Mouse (Mus musculus) left cerebral cortex, postnatal 36 days (tissue): ENCODE measurements around the gene Adcy7. TPM values are rescaled to one million over a fixed set of nuclear protein-coding genes. Genes with fewer than 3 reads are reported as not detected.

Experiments used
- DNase-seq, 2 experiments: peaks; one replicate each; pipeline ENCODE4 v3.0.0; 2021 to 2022; ENCODE audit warnings: low spot score in 2 of 2, mixed read lengths in 1 of 2
- intact Hi-C: fragments of 180-260 bp; cut with DNase I; formaldehyde crosslinking; loops from one replicate; pipeline ENCODE4 v1.15.1; 2025
- total RNA-seq, 2 experiments: library from RNA; stranded (reverse); gene quantifications; 2 replicates each; pipeline ENCODE4 v1.2.3; 2021

Gene Adcy7
- total RNA-seq, 2 experiments from 2014 or later: 4.7 TPM

DNA sequence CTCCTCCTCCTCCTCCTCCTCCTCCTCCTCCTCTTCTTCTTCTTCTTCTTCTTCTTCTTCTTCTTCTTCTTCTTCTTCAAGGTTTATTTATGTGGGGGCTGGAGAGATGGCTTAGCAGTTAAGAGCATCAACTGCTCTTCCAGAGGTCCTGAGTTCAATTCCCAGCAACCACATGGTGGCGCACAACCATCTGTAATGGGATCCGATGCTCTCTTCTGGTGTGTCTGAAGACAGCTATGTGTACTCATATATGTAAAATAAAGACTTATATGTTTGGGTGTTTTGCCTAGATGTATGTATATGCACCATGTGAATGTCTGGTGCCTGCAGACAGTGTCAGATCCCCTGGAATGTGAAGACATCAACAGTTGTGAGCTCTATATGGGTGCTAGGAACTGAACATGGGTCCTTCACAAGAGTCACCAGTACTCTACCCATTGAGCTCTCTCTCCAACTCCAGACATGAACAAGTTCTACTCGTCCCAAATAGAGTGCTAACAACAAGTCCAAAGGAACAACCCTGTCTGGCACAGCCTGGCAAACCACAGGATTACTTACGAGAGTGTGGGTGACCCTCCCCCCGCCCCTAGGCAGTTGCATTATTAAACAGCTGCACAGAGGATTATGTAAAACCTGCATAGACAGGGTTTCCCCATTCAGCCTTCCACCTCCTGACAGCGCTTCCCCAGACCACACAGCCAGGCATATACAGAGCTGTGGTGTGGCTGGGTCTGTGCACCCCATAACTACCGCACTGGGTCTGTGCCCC lies 2.9 kb upstream of the Adcy7 start:
- intact Hi-C loops: loop anchor here (5.0 kb wide), 1 partner anchor 353 kb away; no protein-coding TSS in a partner anchor
- no peak for DNase-seq

DNA sequence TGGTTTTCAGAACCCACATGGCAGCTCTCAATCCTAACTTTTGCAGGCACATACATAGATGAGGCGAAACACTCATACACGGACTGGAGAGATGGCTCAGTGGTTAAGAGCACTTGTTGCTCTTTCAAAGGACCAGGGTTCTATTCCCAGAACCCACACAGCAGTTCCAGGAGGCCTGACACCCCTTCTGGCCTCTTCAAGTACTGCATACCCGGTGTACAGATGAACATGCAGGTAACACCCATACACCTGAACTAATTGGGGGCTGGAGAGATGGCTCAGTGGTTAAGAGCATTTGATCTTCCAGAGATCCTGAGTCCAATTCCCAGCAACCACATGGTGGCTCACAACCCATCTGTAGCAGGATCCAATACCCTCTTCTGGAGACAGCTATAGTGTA lies 2.1 kb upstream of the Adcy7 start:
- DNase-seq: no peak
- intact Hi-C loops: no loop called here

- intact Hi-C loops: no loop called here
- DNase-seq: no peak
Measured at GRCm38 (mm10) chr8:88273051-88273430, 838 bp downstream of the Adcy7 start.

DNA sequence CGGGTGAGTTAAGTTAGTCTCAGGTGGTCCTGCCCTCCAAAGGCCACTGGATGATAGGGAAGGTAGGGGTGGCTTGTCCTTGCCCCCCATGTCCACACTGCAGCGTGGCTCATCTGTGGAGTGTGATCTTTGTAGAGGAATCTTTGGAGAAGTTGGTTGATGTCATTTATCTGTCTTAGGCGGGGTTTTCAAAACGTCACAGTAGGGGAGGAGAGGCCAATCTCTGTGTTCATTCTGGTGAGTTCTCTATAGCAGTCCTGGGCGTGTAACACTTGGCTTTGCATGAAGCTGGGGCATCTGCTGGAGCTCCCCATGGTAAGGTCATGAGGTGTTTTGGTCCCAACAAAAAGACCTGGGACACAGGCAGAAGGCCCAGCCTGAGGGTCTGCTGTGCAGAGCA lies 1.9 kb downstream of the Adcy7 start:
- DNase-seq: no peak
- intact Hi-C loops: no loop called here

GRCm38 (mm10) chr8:88279220-88279619 lies 7.0 kb downstream of the Adcy7 start:
- intact Hi-C loops: no loop called here
- DNase-seq: no peak

GRCm38 (mm10) chr8:88279670-88280069 lies 7.5 kb downstream of the Adcy7 start:
- intact Hi-C loops: no loop called here
- no peak for DNase-seq

- intact Hi-C loops: no loop called here
- DNase-seq: no peak
Measured at GRCm38 (mm10) chr8:88280904-88281303, 8.7 kb downstream of the Adcy7 start.

GRCm38 (mm10) chr8:88282684-88283083 lies 10.5 kb downstream of the Adcy7 start:
- no peak for DNase-seq
- intact Hi-C loops: no loop called here

DNA sequence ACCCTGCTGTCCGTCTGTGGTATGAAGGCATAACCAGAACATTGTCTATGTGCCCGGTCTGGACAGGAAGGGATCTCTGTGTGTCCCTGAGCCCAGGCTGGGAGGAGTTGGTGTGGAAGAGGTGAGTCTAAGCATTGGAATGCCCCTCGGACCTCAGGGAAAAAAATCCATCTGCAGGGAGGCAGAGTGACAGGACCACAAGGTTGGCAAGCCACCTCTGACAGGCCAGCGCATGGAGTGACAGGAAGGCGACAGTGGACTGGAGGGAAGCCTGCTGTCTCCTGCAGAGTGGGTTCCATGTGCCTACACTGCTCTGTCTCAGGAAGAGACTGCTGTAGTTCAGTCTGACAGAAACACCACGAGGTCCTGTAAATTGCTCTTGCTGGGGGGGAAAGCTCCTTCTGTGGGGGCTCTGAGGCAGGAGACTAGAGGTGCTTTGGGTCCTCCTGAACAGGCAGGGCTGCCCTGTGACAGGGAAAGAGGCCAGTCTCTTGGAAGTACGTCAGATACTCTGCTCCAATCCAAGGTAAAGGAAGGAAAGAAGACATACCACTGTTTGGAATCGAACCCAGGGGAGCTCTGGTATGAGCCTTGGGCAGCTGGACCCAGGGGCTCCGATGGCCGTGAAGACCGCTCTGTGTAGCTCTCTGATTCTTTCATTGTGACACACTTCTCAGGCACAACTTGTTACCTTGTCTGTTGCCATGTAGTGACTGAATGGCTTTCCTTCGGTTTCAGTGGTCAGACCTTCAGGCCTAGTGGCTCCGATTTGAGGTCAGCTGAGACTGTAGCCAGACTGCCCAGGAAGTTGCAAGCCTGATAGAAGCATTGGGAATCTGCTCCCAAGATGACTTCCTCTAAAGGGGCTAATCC lies 11.3 kb downstream of the Adcy7 start:
- intact Hi-C loops: no loop called here
- DNase-seq: no peak

DNA sequence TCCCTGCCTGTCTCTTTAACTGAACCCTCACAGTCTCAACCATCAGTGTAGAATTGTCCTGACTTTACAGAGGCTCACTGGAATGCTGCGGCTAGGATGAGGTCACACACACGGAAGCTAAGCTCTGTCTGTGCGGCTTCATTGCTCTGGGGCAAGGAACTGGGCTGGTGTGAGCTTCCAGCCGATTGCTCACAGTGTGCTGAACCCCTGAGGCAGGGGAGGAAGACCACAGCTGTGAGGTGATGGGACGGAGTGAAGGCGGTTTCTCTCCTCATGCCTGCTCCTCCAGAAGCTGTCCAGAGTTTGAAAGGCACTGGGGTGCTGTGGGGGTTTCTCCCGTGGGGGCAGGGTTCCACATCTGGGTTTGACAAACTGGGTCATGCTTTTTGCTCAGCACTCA lies 12.5 kb downstream of the Adcy7 start:
- DNase-seq: no peak
- intact Hi-C loops: no loop called here

GRCm38 (mm10) chr8:88285469-88286356 lies 13.5 kb downstream of the Adcy7 start:
- intact Hi-C loops: no loop called here
- no peak for DNase-seq

DNA sequence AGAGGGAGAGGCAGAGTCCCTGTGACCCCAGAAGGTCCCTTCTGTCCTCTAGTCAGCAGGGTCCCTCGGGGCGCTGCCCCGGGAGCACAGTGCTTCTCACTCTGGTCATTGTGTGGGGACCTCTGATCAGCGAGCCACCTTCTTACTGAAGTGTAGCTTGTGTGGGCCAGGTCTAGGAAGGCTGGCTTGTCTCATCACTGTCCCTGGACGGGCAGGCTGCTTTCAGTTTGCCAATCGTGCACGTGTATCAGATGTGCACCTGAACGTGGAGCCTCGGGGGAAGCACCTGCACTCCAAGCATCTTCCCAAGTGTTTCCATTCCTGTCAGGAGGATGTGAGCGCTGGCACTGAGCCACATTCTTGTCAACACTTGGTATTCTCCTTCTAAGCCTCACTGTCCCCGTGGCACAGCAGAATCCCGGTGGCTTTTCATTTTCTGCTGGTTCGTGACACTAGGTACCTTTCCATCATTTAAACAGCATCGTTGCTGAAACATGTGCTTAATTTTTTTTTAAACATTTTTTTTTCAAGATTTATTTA lies 14.3 kb downstream of the Adcy7 start:
- intact Hi-C loops: no loop called here
- DNase-seq: no peak

DNA sequence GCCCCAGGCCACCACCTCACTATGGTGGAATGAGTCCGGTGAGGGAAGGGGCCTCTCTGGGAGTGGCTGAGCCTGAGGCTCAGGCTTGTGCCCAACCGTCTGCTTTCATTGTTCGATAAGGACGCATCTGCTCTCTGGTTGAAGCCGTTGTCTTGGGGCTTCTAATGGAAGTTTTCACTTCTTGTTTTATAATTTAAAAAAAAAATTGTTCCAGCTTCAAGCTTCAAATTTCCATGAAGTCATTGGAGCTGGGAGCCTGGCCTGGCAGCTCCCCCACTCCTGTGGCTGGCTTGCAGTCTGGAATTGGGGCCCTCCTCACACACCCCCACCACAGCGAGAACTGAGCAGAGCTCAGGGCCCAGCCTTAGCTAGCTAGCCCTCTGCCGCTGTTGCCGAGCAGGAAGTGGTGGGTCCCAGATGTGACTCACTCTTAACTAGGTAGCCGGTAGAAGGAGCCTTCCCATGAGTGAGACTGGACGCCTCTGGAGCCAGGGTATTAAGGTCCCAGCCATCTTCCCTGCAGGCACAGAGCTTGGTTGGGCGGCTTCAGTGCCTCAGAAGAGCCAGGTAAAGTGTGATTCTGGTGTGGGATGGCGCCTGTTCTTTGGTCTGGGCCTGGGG lies 16.5 kb downstream of the Adcy7 start:
- DNase-seq: no peak
- intact Hi-C loops: no loop called here

- intact Hi-C loops: no loop called here
Measured at GRCm38 (mm10) chr8:88289901-88290300, 17.7 kb downstream of the Adcy7 start.

GRCm38 (mm10) chr8:88290326-88291304 lies 18.4 kb downstream of the Adcy7 start:
- intact Hi-C loops: no loop called here
- no peak for DNase-seq

More at GRCm38 (mm10) chr8:88289901-88290300, 17.7 kb downstream of the Adcy7 start:
- DNase-seq: no peak

- no peak for DNase-seq
- intact Hi-C loops: no loop called here
Measured at GRCm38 (mm10) chr8:88291305-88291690, 19.1 kb downstream of the Adcy7 start.

DNA sequence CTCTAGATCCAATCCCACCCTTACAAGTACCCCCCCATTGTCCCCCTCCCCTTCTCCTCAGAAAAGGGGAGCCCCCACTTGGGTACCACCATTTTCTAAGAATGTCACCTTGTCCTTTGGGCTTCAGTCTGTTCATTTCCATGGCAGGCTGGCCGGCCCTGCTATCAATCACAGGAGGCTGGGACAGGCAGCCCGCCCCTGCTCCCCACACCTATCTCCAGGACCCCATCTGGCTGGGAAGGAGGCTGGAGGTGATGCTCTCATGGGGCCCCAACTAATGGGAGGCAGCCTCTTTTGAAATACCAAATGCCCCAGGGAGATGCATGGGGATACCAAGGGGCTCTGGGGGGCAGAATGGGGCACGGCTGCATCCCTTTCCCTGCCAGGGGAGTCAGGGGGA lies 20.7 kb downstream of the Adcy7 start:
- no peak for DNase-seq
- intact Hi-C loops: no loop called here
